Mouse (Mus musculus) kidney, adult 8-10 months (tissue): ENCODE results near the gene Kif26a.

Experiments used
- DNase-seq, 2 experiments: peaks; one replicate each; pipeline ENCODE4 v3.0.0; 2022

Gene Kif26a

DNA sequence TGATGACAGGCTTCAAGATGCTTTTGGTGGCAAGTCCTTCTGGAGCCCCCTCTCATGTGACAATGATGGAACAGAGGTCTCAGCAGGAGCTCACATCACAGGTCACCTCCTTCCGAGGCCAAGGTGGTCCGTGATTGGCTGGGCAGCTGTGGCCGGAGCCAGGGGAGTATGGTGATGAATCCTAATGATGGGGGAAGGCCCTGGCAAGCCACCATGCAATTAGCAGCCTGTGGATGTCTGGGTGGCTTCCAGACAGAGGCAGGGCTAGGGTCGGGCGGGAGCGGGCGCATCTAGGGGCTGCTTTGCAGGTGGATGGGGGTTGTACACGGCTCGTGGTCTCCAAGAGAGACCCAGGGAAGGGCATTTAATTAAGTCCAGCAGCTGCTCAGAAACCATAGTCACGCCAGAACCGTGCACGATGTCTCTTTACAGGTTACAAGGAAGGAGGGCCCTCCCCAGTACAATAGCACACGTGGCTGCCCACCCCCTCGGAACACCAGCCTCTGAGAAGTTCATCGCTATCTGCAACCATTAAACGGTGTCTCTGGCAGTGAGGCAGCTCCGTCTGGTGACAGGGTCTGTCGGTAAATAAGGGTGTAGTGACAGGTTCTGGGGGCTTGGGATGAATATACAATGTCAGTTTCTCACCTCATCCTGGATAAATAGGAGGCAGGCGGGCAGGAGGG is 75.9 kb downstream of the Kif26a start:
- no peak for DNase-seq

DNA sequence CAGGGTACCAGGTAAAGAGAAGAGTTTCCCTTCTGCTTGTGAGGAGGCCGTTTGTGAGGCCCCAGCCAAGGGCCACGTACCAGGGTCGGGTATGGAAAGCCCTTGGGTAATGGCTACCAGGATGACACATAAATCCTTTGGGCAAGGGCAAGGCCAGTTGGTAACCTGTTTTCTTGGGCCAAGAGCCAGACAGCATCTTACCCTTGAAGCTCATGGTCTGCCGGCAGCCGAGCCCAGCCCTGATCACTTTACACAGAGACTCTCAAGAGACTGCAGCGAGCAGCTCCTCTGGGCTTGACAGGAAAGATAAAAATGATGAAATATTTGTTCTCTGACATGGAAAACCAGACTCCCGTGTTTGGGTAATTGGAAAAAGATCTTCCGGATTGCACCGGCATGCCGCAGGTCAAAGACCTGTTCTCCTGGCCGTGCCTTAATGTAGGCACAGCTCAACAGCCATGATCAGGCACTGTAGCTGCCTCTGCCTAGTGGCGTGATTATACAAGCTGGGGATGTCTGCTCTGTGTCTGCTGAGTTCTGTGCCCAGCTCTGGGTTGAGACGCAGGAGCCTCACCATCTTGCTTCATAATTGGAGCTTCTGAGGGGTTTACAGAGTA is 77.8 kb downstream of the Kif26a start:
- no peak for DNase-seq

DNA sequence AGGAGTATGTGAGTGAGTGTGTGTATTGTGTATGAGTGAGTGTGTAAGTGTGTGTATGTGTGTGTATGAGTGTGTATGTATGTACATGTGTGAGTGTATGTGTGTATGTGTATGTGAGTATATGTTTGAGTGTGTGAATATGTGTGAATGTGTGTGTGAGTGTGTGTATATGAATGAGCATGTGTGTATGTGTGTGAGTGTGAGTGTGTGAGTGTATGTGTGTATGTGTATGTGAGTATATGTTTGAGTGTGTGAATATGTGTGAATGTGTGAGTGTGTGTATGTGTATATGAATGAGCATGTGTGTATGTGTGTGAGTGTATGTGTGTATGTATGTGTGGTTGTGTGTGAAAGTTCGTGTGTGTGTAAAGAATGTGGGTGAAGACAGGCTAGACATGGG is 80.2 kb downstream of the Kif26a start:
- DNase-seq, result no peak

DNA sequence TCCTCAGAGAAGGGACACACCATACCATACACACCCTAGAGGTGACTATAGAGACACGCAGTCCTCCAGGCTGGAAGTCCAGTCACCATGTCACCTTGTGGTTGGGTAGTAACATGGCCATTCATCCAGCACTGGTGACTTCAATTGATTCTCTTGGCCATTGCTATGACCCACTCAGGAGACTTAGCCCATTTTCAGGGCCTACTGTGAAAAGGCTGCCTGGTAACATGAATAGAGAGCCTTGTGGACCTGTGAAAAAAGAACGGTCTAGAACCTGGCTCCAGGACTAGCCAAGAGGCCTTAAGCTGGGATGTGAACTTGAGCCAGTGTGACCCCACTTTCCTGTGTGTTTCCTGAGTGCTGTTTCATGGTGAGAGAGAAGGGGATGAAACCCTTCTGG is 80.6 kb downstream of the Kif26a start:
- DNase-seq, result no peak

DNA sequence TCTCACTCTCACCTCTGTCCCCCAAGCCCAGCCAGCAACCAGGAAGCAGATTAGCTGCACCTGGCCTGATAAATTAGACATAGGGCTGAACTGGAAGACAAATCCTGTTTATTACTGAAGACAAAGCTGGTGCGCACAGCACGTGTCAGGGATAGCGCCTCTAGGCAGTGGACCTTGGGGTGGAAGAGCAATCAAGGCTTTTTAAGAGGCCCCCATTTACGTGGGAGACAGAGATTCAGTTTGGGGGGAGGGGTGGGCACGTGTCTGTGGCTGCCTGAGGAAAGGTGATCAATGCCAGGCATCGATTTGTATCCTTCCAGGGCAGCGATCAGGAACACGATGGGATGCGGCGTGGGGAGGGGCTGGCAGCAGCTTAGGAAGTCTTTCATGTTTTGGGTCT is 83.1 kb downstream of the Kif26a start:
- no peak for DNase-seq

DNA sequence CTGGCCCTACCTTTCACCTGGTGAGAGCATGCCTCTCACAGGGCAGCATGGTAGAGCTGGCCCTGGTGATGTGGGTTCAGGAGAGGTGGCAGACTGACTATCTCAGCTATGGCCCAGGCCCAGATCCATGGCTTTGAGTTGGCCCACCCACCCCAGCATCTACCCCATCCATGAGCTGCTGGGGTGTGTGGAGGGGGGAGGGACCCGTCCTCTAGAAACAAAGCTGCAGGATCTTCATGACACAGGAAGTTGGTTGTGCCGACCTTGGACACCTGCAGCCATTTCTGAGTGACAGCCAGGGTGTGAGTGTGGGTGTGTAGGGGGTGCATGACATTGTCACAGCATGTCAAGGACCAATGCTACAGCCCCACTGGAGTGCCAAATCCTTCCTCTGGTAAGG is 84.2 kb downstream of the Kif26a start:
- no peak for DNase-seq
